24 mouse cellular contexts compared by ENCODE assay signal in genomic region chr17:6896756-6897155, GRCm38 (mm10). TPM values are rescaled to one million over a fixed set of nuclear protein-coding genes. Genes with fewer than 3 reads are reported as not detected.
DNase-seq lines count a peak whose midpoint lies in the region; ATAC-seq and TF ChIP-seq lines count a peak whose summit lies in the region.
"Had no signal": no experiment of that assay in that cellular context is flagged by ENCODE, and none has a peak within 500 bp of the region (broad histone marks: within the 10 kb centered on the region; RNA-seq: fewer than 3 reads in every experiment).

No protein-coding gene starts in this region.

- no peak overlapping the region for H3K4me3 ChIP-seq in heart, embryonic 11.5 days (ENCODE audit: low read depth, low read length)
- H3K4me3 ChIP-seq in lung, embryonic 14.5 days (ENCODE audit: low read depth, low read length): no peak overlapping the region
- peak overlapping the region; percentile 49 for H3K4me3 ChIP-seq in testis, adult 2 months (ENCODE audit: control insufficient read depth, low read depth, low read length)
- H3K4me3 ChIP-seq: heart, embryonic 12.5 days; limb, embryonic 15.5 days; liver, embryonic 15.5 days had no signal

- no peak overlapping the region for H3K4me2 ChIP-seq in heart, embryonic 11.5 days
- H3K4me2 ChIP-seq in lung, embryonic 14.5 days: no peak overlapping the region
- H3K4me2 ChIP-seq: heart, embryonic 12.5 days; limb, embryonic 15.5 days; liver, embryonic 15.5 days had no signal

- peak; percentile 33 for TF ChIP-seq CTCF in lung, embryonic 14.5 days (IDR thresholded peaks at IDR 0.05; ENCODE audit: low read depth)
- TF ChIP-seq CTCF in testis, adult 2 months (IDR thresholded peaks at IDR 0.05; ENCODE audit: control insufficient read depth, insufficient read depth, insufficient replicate concordance, low read depth, low read length): no peak

- 82% methylated on average over 4 of the region's 4 CpGs for WGBS in heart, embryonic 11.5 days (ENCODE audit: insufficient replicate concordance)
- WGBS in lung, embryonic 14.5 days: 78% methylated on average over 4 of the region's 4 CpGs

- no peaks in the 10 kb centered on the region for H3K36me3 ChIP-seq in heart, embryonic 11.5 days (ENCODE audit: control insufficient read depth, insufficient read depth, low read length)
- no peaks in the 10 kb centered on the region for H3K36me3 ChIP-seq in lung, embryonic 14.5 days (ENCODE audit: insufficient read depth)
- no peaks in the 10 kb centered on the region for H3K36me3 ChIP-seq in testis, adult 2 months (ENCODE audit: control insufficient read depth, insufficient read depth, low read length)
- H3K36me3 ChIP-seq: heart, embryonic 12.5 days; limb, embryonic 15.5 days; liver, embryonic 15.5 days had no signal

- no peak for ATAC-seq in heart, embryonic 11.5 days (replicated peaks; ENCODE audit: insufficient number of reproducible peaks, low FRiP score, low TSS enrichment)
- no peak for ATAC-seq in lung, embryonic 14.5 days (ENCODE audit: insufficient read depth)
- ATAC-seq: activated CD4-positive, CD25-positive, alpha-beta regulatory T cell, adult 4 months; CD4-positive, CD25-positive, alpha-beta regulatory T cell, adult 4 months; forebrain, embryonic 14.5 days; Patski had no signal

- no peaks in the 10 kb centered on the region for H3K4me1 ChIP-seq in heart, embryonic 11.5 days (ENCODE audit: control insufficient read depth, insufficient read depth, low read length)
- no peaks in the 10 kb centered on the region for H3K4me1 ChIP-seq in lung, embryonic 14.5 days (ENCODE audit: insufficient read depth)
- H3K4me1 ChIP-seq in testis, adult 2 months (ENCODE audit: control insufficient read depth, insufficient read depth, low read length): no peaks in the 10 kb centered on the region
- H3K4me1 ChIP-seq: heart, embryonic 12.5 days; limb, embryonic 15.5 days had no signal

- H3K27me3 ChIP-seq in heart, embryonic 11.5 days (ENCODE audit: control insufficient read depth, insufficient read depth, low read length): no peaks in the 10 kb centered on the region
- no peaks in the 10 kb centered on the region for H3K27me3 ChIP-seq in lung, embryonic 14.5 days (ENCODE audit: insufficient read depth, low read length)
- H3K27me3 ChIP-seq in testis, adult 2 months (ENCODE audit: control insufficient read depth, insufficient read depth, low read length): no peaks in the 10 kb centered on the region
- H3K27me3 ChIP-seq: heart, embryonic 12.5 days; limb, embryonic 15.5 days; liver, embryonic 15.5 days; Patski had no signal

- H3K9ac ChIP-seq in heart, embryonic 11.5 days (ENCODE audit: low read depth, low read length): no peak overlapping the region
- H3K9ac ChIP-seq in lung, embryonic 14.5 days: no peak overlapping the region
- H3K9ac ChIP-seq: heart, embryonic 12.5 days; limb, embryonic 15.5 days; liver, embryonic 15.5 days had no signal

- no peaks in the 10 kb centered on the region for H3K9me3 ChIP-seq in heart, embryonic 11.5 days (replicated peaks; ENCODE audit: control insufficient read depth, low read length)
- no peaks in the 10 kb centered on the region for H3K9me3 ChIP-seq in lung, embryonic 14.5 days (ENCODE audit: low read depth, low read length)
- H3K9me3 ChIP-seq: heart, embryonic 12.5 days; limb, embryonic 15.5 days; liver, embryonic 15.5 days had no signal

- peak; percentile 68 for DNase-seq in heart, adult 11 months
- DNase-seq in lung, embryonic 14.5 days: no peak
- no peak for DNase-seq in lung, postnatal 36 days
- no peak for DNase-seq in testis, postnatal 14 days (ENCODE audit: low spot score)
- DNase-seq in layer of hippocampus, adult 9-10 months (ENCODE audit: low spot score): no peak
- no peak for DNase-seq in yolk sac, embryonic 10.5 days (ENCODE audit: low spot score)
- DNase-seq: adrenal gland, adult 8-10 months; cerebellum, adult 18-20 months; cerebellum, postnatal 25 days; heart, postnatal 10 days; kidney, adult 2 months; kidney, postnatal 14 days; lung, postnatal 10 days; right cerebral cortex, postnatal 14 days; thymus, postnatal 14 days had no signal

- TF ChIP-seq POLR2A in testis, adult 2 months (IDR thresholded peaks at IDR 0.05; ENCODE audit: control insufficient read depth, low read depth, low read length): no peak

- no peak overlapping the region for H3K27ac ChIP-seq in heart, embryonic 11.5 days (ENCODE audit: low read depth, low read length)
- no peak overlapping the region for H3K27ac ChIP-seq in lung, embryonic 14.5 days (ENCODE audit: low read depth)
- no peak overlapping the region for H3K27ac ChIP-seq in testis, adult 2 months (ENCODE audit: control insufficient read depth, insufficient read depth, low read depth, low read length)
- H3K27ac ChIP-seq: limb, embryonic 15.5 days; liver, embryonic 15.5 days had no signal

RNA-seq across cellular contexts. Expression of gene Rsph3b, which starts 51.7 kb away (rescaled TPM):
- 60.4 and 64.6 TPM in 2 replicates for polyA plus RNA-seq in heart, embryonic 11.5 days (2014; fragmentation: Nextera tagmentation; extraction: Ambion mirVana)
- 35.6 and 37.1 TPM in 2 replicates for polyA plus RNA-seq in lung, embryonic 14.5 days (2014; fragmentation: Nextera tagmentation; extraction: Ambion mirVana)
- 209 and 231 TPM in 2 replicates for polyA plus RNA-seq in testis, adult 2 months (2012; rRNA removed)
